In genomic region chr2:165396831-165397501, GRCm38 (mm10) we compare ENCODE assay signal across 10 mouse cellular contexts. TPM values are rescaled to one million over a fixed set of nuclear protein-coding genes. Genes with fewer than 3 reads are reported as not detected.
DNase-seq lines count a peak whose midpoint lies in the region; ATAC-seq and TF ChIP-seq lines count a peak whose summit lies in the region.
"Had no signal": no experiment of that assay in that cellular context is flagged by ENCODE, and none has a peak within 500 bp of the region (broad histone marks: within the 10 kb centered on the region; RNA-seq: fewer than 3 reads in every experiment).

No protein-coding gene starts in this region.

- H3K27me3 ChIP-seq in forebrain, embryonic 10.5 days (ENCODE audit: poor library complexity, severe bottlenecking), result no peaks in the 10 kb centered on the region
- no peaks in the 10 kb centered on the region for H3K27me3 ChIP-seq in forebrain, embryonic 16.5 days (replicated peaks; ENCODE audit: control insufficient read depth, insufficient read depth, low read length)
- no peaks in the 10 kb centered on the region for H3K27me3 ChIP-seq in heart, postnatal 0 days (ENCODE audit: control insufficient read depth, insufficient read depth, low read length)
- H3K27me3 ChIP-seq in cerebellum, adult 2 months (ENCODE audit: control insufficient read depth, insufficient read depth, low read length), result no peaks in the 10 kb centered on the region

- no peaks in the 10 kb centered on the region for H3K9me3 ChIP-seq in forebrain, embryonic 10.5 days
- no peaks in the 10 kb centered on the region for H3K9me3 ChIP-seq in forebrain, embryonic 16.5 days (ENCODE audit: control insufficient read depth, low read length)
- H3K9me3 ChIP-seq in heart, postnatal 0 days (replicated peaks; ENCODE audit: control insufficient read depth, low read length), result no peaks in the 10 kb centered on the region

- peak; percentile 28 for DNase-seq in forebrain, embryonic 10.5 days (ENCODE audit: extremely low spot score, low spot score)
- peak; percentile 13 for DNase-seq in heart, postnatal 0 days (ENCODE audit: low spot score)
- peak; percentile 29 for DNase-seq in mesoderm, embryonic 11.5 days (ENCODE audit: low read depth, low spot score)
- DNase-seq in adrenal gland, postnatal 14 days, result no peak
- DNase-seq in right cerebral cortex, postnatal 10 days (ENCODE audit: low spot score in 2 of 2), result no peak
- DNase-seq in cerebellum, adult 2 months, result no peak

- no peaks in the 10 kb centered on the region for H3K36me3 ChIP-seq in forebrain, embryonic 10.5 days (replicated peaks)
- H3K36me3 ChIP-seq in forebrain, embryonic 16.5 days (ENCODE audit: control insufficient read depth, insufficient read depth), result no peaks in the 10 kb centered on the region
- H3K36me3 ChIP-seq in heart, postnatal 0 days (replicated peaks; ENCODE audit: control insufficient read depth, insufficient read depth, low read length), result no peaks in the 10 kb centered on the region

- H3K9ac ChIP-seq in forebrain, embryonic 16.5 days (replicated peaks; ENCODE audit: low read depth, low read length), result no peak overlapping the region
- H3K9ac ChIP-seq in heart, postnatal 0 days (replicated peaks; ENCODE audit: low read depth, low read length), result no peak overlapping the region

- H3K4me3 ChIP-seq in forebrain, embryonic 10.5 days, result peak overlapping the region; percentile 12; the same call in 1 of the 2 replicates
- no peak overlapping the region for H3K4me3 ChIP-seq in forebrain, embryonic 16.5 days (replicated peaks; ENCODE audit: low read length)
- no peak overlapping the region for H3K4me3 ChIP-seq in cortical plate, adult 2 months (ENCODE audit: insufficient read depth, low read length)
- no peak overlapping the region for H3K4me3 ChIP-seq in heart, postnatal 0 days (ENCODE audit: low read depth, low read length)
- no peak overlapping the region for H3K4me3 ChIP-seq in cerebellum, adult 2 months (replicated peaks; ENCODE audit: insufficient read depth, low read depth, low read length)

- H3K4me2 ChIP-seq in forebrain, embryonic 16.5 days (ENCODE audit: low read length), result no peak overlapping the region
- no peak overlapping the region for H3K4me2 ChIP-seq in heart, postnatal 0 days (ENCODE audit: low read depth, low read length)

- no peak for TF ChIP-seq CTCF in cortical plate, adult 2 months (IDR thresholded peaks at IDR 0.05; ENCODE audit: extremely low read depth, insufficient read depth, low read length)
- no peak for TF ChIP-seq CTCF in heart, postnatal 0 days (IDR thresholded peaks at IDR 0.05; ENCODE audit: low read depth)
- TF ChIP-seq CTCF in cerebellum, adult 2 months (IDR thresholded peaks at IDR 0.05; ENCODE audit: borderline replicate concordance, insufficient read depth, low read depth, low read length), result no peak

- peak overlapping the region; percentile 74 for H3K27ac ChIP-seq in forebrain, embryonic 10.5 days
- H3K27ac ChIP-seq in forebrain, embryonic 16.5 days (ENCODE audit: low read length), result no peak overlapping the region
- H3K27ac ChIP-seq in cortical plate, adult 2 months (ENCODE audit: insufficient read depth, low read length), result peak overlapping the region; percentile 67
- no peak overlapping the region for H3K27ac ChIP-seq in heart, postnatal 0 days (ENCODE audit: low read depth)
- H3K27ac ChIP-seq in cerebellum, adult 2 months (ENCODE audit: insufficient read depth, low read length), result no peak overlapping the region

- H3K4me1 ChIP-seq in forebrain, embryonic 10.5 days, result peaks cover 44% of the 10 kb centered on the region
- peaks cover 8% of the 10 kb centered on the region for H3K4me1 ChIP-seq in forebrain, embryonic 16.5 days (replicated peaks; ENCODE audit: control insufficient read depth, insufficient read depth, low read length)
- H3K4me1 ChIP-seq in cortical plate, adult 2 months (ENCODE audit: control insufficient read depth, insufficient read depth, low read length), result no peaks in the 10 kb centered on the region
- no peaks in the 10 kb centered on the region for H3K4me1 ChIP-seq in heart, postnatal 0 days (ENCODE audit: control insufficient read depth, insufficient read depth)
- H3K4me1 ChIP-seq in cerebellum, adult 2 months (ENCODE audit: control insufficient read depth, insufficient read depth, low read length), result no peaks in the 10 kb centered on the region

- TF ChIP-seq POLR2A in cortical plate, adult 2 months (IDR thresholded peaks at IDR 0.05; ENCODE audit: extremely low read depth, insufficient read depth, low read length), result no peak
- no peak for TF ChIP-seq POLR2A in cerebellum, adult 2 months (IDR thresholded peaks at IDR 0.05; ENCODE audit: borderline replicate concordance, insufficient read depth, low read length)

- no peak for TF ChIP-seq EP300 in heart, postnatal 0 days (IDR thresholded peaks at IDR 0.05; ENCODE audit: low read depth)

- no peak for ATAC-seq in forebrain, embryonic 16.5 days
- 0 out of 2 replicates have a peak, but pooled peaks have one; percentile 14 for ATAC-seq in heart, postnatal 0 days (ENCODE audit: insufficient read depth, low read depth)

- WGBS in forebrain, embryonic 10.5 days, result 41% methylated on average over 20 of the region's 20 CpGs
- 43% methylated on average over 20 of the region's 20 CpGs for WGBS in forebrain, embryonic 16.5 days
- 55% methylated on average over 20 of the region's 20 CpGs for WGBS in heart, postnatal 0 days
- WGBS in cerebellum, adult 2 months, result 57% methylated on average over 20 of the region's 20 CpGs

RNA-seq across cellular contexts. Expression of gene Ocstamp, which starts 3.2 kb away (rescaled TPM):
- polyA plus RNA-seq in forebrain, embryonic 10.5 days (2016; fragmentation: Nextera tagmentation; extraction: Ambion mirVana), result 0.05 and 0.15 TPM in 2 replicates
- polyA plus RNA-seq in forebrain, embryonic 16.5 days (2015; fragmentation: Nextera tagmentation; extraction: Ambion mirVana), result not detected in 2 replicates
- polyA plus RNA-seq in cortical plate, adult 2 months (2012; rRNA removed), result not detected in 2 replicates
- not detected in 2 replicates for total RNA-seq in heart, postnatal 0 days (2014; rRNA removed; ENCODE audit: low replicate concordance)
- 0.07 TPM in 1 of 2 replicates, not detected in the other for polyA plus RNA-seq in heart, postnatal 0 days (2015; fragmentation: Nextera tagmentation; extraction: Ambion mirVana)
- total RNA-seq in adrenal gland, postnatal 14 days (2021), result 0.11 TPM in 1 of 2 replicates, not detected in the other
- 0.05 TPM in 1 of 2 replicates, not detected in the other for polyA plus RNA-seq in cerebellum, adult 2 months (2012; rRNA removed)
- polyA plus RNA-seq: heart, embryonic 14.5 days had no signal

RNA-seq across cellular contexts. Expression of gene Zfp334, which starts 8.9 kb away (rescaled TPM):
- polyA plus RNA-seq in forebrain, embryonic 10.5 days (2016; fragmentation: Nextera tagmentation; extraction: Ambion mirVana), result 20.3 and 21.1 TPM in 2 replicates
- 12.3 and 13.4 TPM in 2 replicates for polyA plus RNA-seq in forebrain, embryonic 16.5 days (2015; fragmentation: Nextera tagmentation; extraction: Ambion mirVana)
- 8.7 and 9.1 TPM in 2 replicates for polyA plus RNA-seq in cortical plate, adult 2 months (2012; rRNA removed)
- 2.7 and 3.3 TPM in 2 replicates for total RNA-seq in heart, postnatal 0 days (2014; rRNA removed; ENCODE audit: low replicate concordance)
- polyA plus RNA-seq in heart, postnatal 0 days (2015; fragmentation: Nextera tagmentation; extraction: Ambion mirVana), result 1.4 and 1.6 TPM in 2 replicates
- 5.0 and 5.8 TPM in 2 replicates for total RNA-seq in adrenal gland, postnatal 14 days (2021)
- 10.6 and 10.9 TPM in 2 replicates for polyA plus RNA-seq in cerebellum, adult 2 months (2012; rRNA removed)

RNA-seq across cellular contexts. Expression of gene Zfp663, which starts 28.4 kb away (rescaled TPM):
- 4.7 and 4.9 TPM in 2 replicates for polyA plus RNA-seq in forebrain, embryonic 10.5 days (2016; fragmentation: Nextera tagmentation; extraction: Ambion mirVana)
- 6.3 and 6.6 TPM in 2 replicates for polyA plus RNA-seq in forebrain, embryonic 16.5 days (2015; fragmentation: Nextera tagmentation; extraction: Ambion mirVana)
- 0.04 TPM in 1 of 2 replicates, not detected in the other for polyA plus RNA-seq in cortical plate, adult 2 months (2012; rRNA removed)
- not detected in 2 replicates for total RNA-seq in heart, postnatal 0 days (2014; rRNA removed; ENCODE audit: low replicate concordance)
- 0.07 TPM in 1 of 2 replicates, not detected in the other for polyA plus RNA-seq in heart, postnatal 0 days (2015; fragmentation: Nextera tagmentation; extraction: Ambion mirVana)
- not detected in 2 replicates for total RNA-seq in adrenal gland, postnatal 14 days (2021)
- polyA plus RNA-seq in cerebellum, adult 2 months (2012; rRNA removed), result not detected in 2 replicates
- total RNA-seq: adrenal gland, postnatal 36 days had no signal

Comparison
In these comparisons a context has a peak if more than half of its experiments do, and no peak if none do; other contexts are left out.
1. H3K27ac ChIP-seq: peak in forebrain, embryonic 10.5 days (single experiment) and cortical plate, adult 2 months (single experiment); none in forebrain, embryonic 16.5 days (single experiment), heart, postnatal 0 days (single experiment) and cerebellum, adult 2 months (single experiment).
2. DNase-seq: peak in forebrain, embryonic 10.5 days (single experiment), heart, postnatal 0 days (single experiment) and mesoderm, embryonic 11.5 days (single experiment); none in adrenal gland, postnatal 14 days (single experiment), right cerebral cortex, postnatal 10 days (0 of 2) and cerebellum, adult 2 months (0 of 2).